Mouse (Mus musculus): ENCODE measurements at regions not wholly inside any gene's neighbourhood (a gene's known extent, or its start where the extent isn't known, plus 50 kb on each side); places are given as distances from the start of the nearest gene placed in this dataset.

DNA sequence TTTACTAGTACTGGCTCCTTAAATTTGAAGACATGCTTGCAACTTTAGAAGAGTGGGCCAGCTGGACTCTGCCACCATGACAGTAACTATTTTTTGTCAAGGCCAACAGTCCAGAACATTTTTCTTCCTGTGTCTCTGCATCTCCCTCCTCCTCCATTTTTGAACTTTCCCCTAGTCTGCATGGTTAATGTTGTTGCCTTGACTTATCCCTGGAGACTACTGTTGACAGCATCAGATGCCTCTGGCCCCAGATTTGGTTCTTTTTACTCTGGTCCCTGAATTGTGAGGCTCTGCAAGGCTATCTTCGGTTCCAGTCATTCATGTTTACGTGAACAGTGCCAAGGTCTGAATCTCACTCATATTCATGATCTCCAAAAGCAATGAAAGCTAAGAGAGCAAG lies 724.4 kb upstream of the 2610301B20Rik start:
- Histone ChIP-seq H3K36me3 (ENCODE audit: control insufficient read depth, insufficient read depth, low read length, poor library complexity, severe bottlenecking) (no peaks in the 10 kb centered on the region), H3K9me3 (ENCODE audit: control insufficient read depth, insufficient read depth, low read depth, low read length) (no peaks in the 10 kb centered on the region), H3K27ac (ENCODE audit: insufficient read depth, low read depth, low read length, poor library complexity, severe bottlenecking) (no peak overlapping the region), H3K4me3 (ENCODE audit: insufficient read depth in 1 of 2, low read depth in 1 of 2, low read length in 2 of 2, poor library complexity in 1 of 2, severe bottlenecking in 1 of 2) (no peak overlapping the region), H3K4me1 (ENCODE audit: control insufficient read depth in 2 of 2, insufficient read depth in 2 of 2, low read length in 2 of 2, poor library complexity in 1 of 2) (no peaks in the 10 kb centered on the region), H3K9ac (ENCODE audit: insufficient read depth, low read depth, low read length, poor library complexity, severe bottlenecking) (no peak overlapping the region)
- TF ChIP-seq ZC3H11A (IDR thresholded peaks at IDR 0.05; ENCODE audit: borderline replicate concordance, low read depth, low read length) (no peak), CHD2 (IDR thresholded peaks at IDR 0.05; ENCODE audit: low read depth, low read length) (no peak), MAFK (IDR thresholded peaks at IDR 0.05; ENCODE audit: insufficient read depth, low read depth, low read length) (no peak), ZNF384 (IDR thresholded peaks at IDR 0.05; ENCODE audit: low read depth, low read length) (no peak), HCFC1 (IDR thresholded peaks at IDR 0.05; ENCODE audit: borderline replicate concordance, insufficient read depth, low read length) (no peak)
- DNase-seq (ENCODE audit: low read depth, low spot score) = no peak
- in situ Hi-C loops (cut with MboI; ENCODE audit: low sequenced_read_pairs in 2 of 2, unreplicated experiment in 2 of 2) = no loop called here

DNA sequence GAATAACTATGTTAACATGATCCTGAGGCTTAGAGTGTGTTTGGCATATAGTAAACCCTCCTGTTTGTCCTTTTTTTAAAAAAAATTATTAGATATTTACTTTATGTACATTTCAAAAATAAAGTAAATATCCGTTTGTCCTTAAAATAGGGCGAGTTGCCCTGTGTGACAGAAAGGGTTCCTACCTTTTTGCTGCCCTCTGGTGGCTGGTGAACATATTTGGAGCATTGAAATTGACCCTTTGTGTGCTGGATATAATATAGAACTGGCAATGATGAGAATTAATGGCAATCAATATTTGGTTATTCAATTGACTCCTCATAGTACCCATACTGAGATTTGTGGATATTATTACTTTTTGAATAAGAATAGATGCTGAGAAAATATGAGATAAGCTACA lies 723.8 kb upstream of the 2610301B20Rik start:
- in situ Hi-C loops (cut with MboI; ENCODE audit: low sequenced_read_pairs in 2 of 2, unreplicated experiment in 2 of 2) = no loop called here
- Histone ChIP-seq H3K9ac (ENCODE audit: insufficient read depth, low read depth, low read length, poor library complexity, severe bottlenecking) (no peak overlapping the region), H3K27ac (ENCODE audit: insufficient read depth, low read depth, low read length, poor library complexity, severe bottlenecking) (no peak overlapping the region), H3K4me1 (ENCODE audit: control insufficient read depth in 2 of 2, insufficient read depth in 2 of 2, low read length in 2 of 2, poor library complexity in 1 of 2) (no peaks in the 10 kb centered on the region), H3K36me3 (ENCODE audit: control insufficient read depth, insufficient read depth, low read length, poor library complexity, severe bottlenecking) (no peaks in the 10 kb centered on the region), H3K9me3 (ENCODE audit: control insufficient read depth, insufficient read depth, low read depth, low read length) (no peaks in the 10 kb centered on the region), H3K4me3 (ENCODE audit: insufficient read depth in 1 of 2, low read depth in 1 of 2, low read length in 2 of 2, poor library complexity in 1 of 2, severe bottlenecking in 1 of 2) (no peak overlapping the region)
- TF ChIP-seq CHD2 (IDR thresholded peaks at IDR 0.05; ENCODE audit: low read depth, low read length) (no peak), MAFK (IDR thresholded peaks at IDR 0.05; ENCODE audit: insufficient read depth, low read depth, low read length) (no peak), ZNF384 (IDR thresholded peaks at IDR 0.05; ENCODE audit: low read depth, low read length) (no peak), ZC3H11A (IDR thresholded peaks at IDR 0.05; ENCODE audit: borderline replicate concordance, low read depth, low read length) (peak; percentile 81), HCFC1 (IDR thresholded peaks at IDR 0.05; ENCODE audit: borderline replicate concordance, insufficient read depth, low read length) (no peak)
- DNase-seq (ENCODE audit: low read depth, low spot score) = peak; percentile 27

DNA sequence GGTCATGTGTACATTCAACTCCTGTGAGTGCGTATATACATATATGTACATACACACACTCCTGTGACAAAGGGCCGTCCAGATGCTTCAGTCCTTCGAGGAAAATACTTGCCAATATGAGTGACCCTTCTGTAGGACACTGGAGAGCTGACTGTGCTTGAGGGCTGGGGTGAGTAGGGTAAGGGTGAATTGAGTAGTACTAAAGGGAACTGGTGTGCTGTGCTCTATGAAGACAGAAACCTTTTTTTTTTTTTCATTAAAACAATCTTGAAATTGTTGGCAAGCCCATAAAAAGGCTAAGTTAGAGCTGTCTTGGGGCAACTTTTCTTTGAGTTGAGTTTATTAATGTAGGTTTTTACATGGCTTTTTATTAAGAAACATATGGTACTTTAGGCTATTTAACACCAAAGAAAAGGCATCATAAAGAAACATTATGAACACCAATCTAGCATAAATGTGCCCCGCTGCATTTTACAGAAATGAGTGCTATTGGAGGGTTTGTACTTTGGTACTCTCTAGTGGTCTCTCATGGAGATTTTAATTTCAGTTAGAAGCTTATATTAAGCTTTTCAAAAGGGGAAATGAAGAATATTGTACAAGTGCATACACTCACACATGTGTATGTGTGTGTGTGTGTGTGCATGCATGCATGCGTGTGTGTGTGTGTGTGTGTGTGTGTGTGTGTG lies 718.5 kb upstream of the 2610301B20Rik start:
- Histone ChIP-seq H3K4me3 (ENCODE audit: insufficient read depth in 1 of 2, low read depth in 1 of 2, low read length in 2 of 2, poor library complexity in 1 of 2, severe bottlenecking in 1 of 2) (no peak overlapping the region), H3K9me3 (ENCODE audit: control insufficient read depth, insufficient read depth, low read depth, low read length) (no peaks in the 10 kb centered on the region), H3K9ac (ENCODE audit: insufficient read depth, low read depth, low read length, poor library complexity, severe bottlenecking) (no peak overlapping the region), H3K4me1 (ENCODE audit: control insufficient read depth in 2 of 2, insufficient read depth in 2 of 2, low read length in 2 of 2, poor library complexity in 1 of 2) (no peaks in the 10 kb centered on the region), H3K27ac (ENCODE audit: insufficient read depth, low read depth, low read length, poor library complexity, severe bottlenecking) (no peak overlapping the region), H3K36me3 (ENCODE audit: control insufficient read depth, insufficient read depth, low read length, poor library complexity, severe bottlenecking) (no peaks in the 10 kb centered on the region)
- no peak for DNase-seq (ENCODE audit: low read depth, low spot score)
- in situ Hi-C loops (cut with MboI; ENCODE audit: low sequenced_read_pairs in 2 of 2, unreplicated experiment in 2 of 2) = no loop called here
- no peak for TF ChIP-seq HCFC1 (IDR thresholded peaks at IDR 0.05; ENCODE audit: borderline replicate concordance, insufficient read depth, low read length)
- TF ChIP-seq CHD2 (IDR thresholded peaks at IDR 0.05; ENCODE audit: low read depth, low read length) = no peak
- no peak for TF ChIP-seq ZC3H11A (IDR thresholded peaks at IDR 0.05; ENCODE audit: borderline replicate concordance, low read depth, low read length)
- no peak for TF ChIP-seq MAFK (IDR thresholded peaks at IDR 0.05; ENCODE audit: insufficient read depth, low read depth, low read length)
- no peak for TF ChIP-seq ZNF384 (IDR thresholded peaks at IDR 0.05; ENCODE audit: low read depth, low read length)

DNA sequence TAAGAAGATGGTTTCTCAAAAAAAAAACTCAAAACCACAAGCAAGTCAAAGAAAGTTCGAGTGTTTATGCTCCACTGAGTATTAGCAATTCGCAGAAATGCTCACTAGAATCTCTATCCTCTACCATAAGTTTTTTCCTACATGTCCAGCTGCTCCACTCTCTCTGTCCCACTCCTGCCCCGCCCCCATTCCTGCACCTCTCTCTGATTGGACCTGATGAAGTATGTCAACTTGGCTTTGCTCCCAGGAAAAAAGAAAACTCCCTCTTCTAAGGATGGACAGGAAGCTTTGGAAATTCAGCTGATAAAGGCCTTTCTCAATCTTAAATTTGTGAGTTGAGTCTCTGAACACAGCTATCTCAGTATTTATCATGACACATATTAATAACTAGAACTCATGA lies 684.4 kb upstream of the 2610301B20Rik start:
- in situ Hi-C loops (cut with MboI; ENCODE audit: low sequenced_read_pairs in 2 of 2, unreplicated experiment in 2 of 2) = no loop called here
- TF ChIP-seq HCFC1 (IDR thresholded peaks at IDR 0.05; ENCODE audit: borderline replicate concordance, insufficient read depth, low read length) (no peak), CHD2 (IDR thresholded peaks at IDR 0.05; ENCODE audit: low read depth, low read length) (no peak), MAFK (IDR thresholded peaks at IDR 0.05; ENCODE audit: insufficient read depth, low read depth, low read length) (no peak), ZC3H11A (IDR thresholded peaks at IDR 0.05; ENCODE audit: borderline replicate concordance, low read depth, low read length) (no peak), ZNF384 (IDR thresholded peaks at IDR 0.05; ENCODE audit: low read depth, low read length) (no peak)
- Histone ChIP-seq H3K27ac (ENCODE audit: insufficient read depth, low read depth, low read length, poor library complexity, severe bottlenecking) (no peak overlapping the region), H3K4me3 (ENCODE audit: insufficient read depth in 1 of 2, low read depth in 1 of 2, low read length in 2 of 2, poor library complexity in 1 of 2, severe bottlenecking in 1 of 2) (no peak overlapping the region), H3K4me1 (ENCODE audit: control insufficient read depth in 2 of 2, insufficient read depth in 2 of 2, low read length in 2 of 2, poor library complexity in 1 of 2) (no peaks in the 10 kb centered on the region), H3K36me3 (ENCODE audit: control insufficient read depth, insufficient read depth, low read length, poor library complexity, severe bottlenecking) (no peaks in the 10 kb centered on the region), H3K9me3 (ENCODE audit: control insufficient read depth, insufficient read depth, low read depth, low read length) (no peaks in the 10 kb centered on the region), H3K9ac (ENCODE audit: insufficient read depth, low read depth, low read length, poor library complexity, severe bottlenecking) (no peak overlapping the region)
- DNase-seq (ENCODE audit: low read depth, low spot score) = no peak

Data from ES-E14 (cell line).